Mouse (Mus musculus): ENCODE measurements around the gene Ahsa1.

DNA sequence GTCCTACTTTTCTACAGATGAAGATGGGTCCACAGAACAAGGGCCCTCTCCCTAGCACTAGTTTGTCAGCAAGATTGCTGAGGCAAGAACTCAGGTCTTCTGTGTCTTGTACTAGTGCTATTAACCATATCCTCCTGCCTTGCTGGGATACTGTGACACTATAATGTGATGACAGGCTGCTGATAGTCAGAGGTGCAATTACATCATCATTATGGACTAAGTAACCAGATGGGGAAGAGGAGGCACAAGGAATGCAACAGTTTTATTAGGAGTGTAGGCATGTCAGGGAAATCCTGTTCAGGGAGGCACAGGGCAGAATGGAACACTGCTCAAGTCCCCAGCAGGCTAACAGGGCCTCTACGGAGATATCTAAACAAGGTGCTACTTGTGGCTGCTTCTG is 27.6 kb upstream of the Ahsa1 start, which contains the start of gene Noxred1:
- TF ChIP-seq CTCF (IDR thresholded peaks at IDR 0.05; ENCODE audit: low read depth) (no peak), EP300 (IDR thresholded peaks at IDR 0.05; ENCODE audit: low read depth) (no peak)
